In the genomic region with DNA sequence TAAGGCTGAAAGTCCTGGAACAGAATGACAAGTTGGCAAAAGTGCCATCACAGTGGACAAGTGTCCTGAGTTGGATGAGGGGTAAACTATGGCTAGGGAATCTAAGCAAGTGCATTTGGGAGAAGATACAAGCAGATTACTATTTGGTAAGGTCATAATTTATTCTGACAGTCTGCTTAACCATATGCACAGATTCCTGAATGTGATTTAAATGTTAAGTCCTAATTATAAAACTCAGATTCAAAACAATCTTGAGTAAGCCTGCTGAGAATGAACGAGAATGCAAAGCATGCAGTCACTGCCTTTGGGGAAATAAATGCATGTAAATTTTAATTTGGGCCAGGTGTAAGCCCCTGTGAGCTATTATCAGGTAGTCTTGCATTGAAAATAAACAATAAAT, we compare ENCODE assay signal across 25 mouse cellular contexts.
DNase-seq lines count a peak whose midpoint lies in the region; ATAC-seq and TF ChIP-seq lines count a peak whose summit lies in the region.
"Had no signal": no experiment of that assay in that cellular context is flagged by ENCODE, and none has a peak within 500 bp of the region (broad histone marks: within the 10 kb centered on the region; RNA-seq: fewer than 3 reads in every experiment).

No protein-coding gene starts in this region.

- H3K27ac ChIP-seq in forebrain, embryonic 14.5 days (ENCODE audit: low read depth, low read length): no peak overlapping the region
- no peak overlapping the region for H3K27ac ChIP-seq in forebrain, embryonic 11.5 days (ENCODE audit: low read depth, low read length)
- peak overlapping the region; percentile 7; the same call in 1 of the 2 replicates for H3K27ac ChIP-seq in left cerebral cortex, adult 2 months
- no peak overlapping the region for H3K27ac ChIP-seq in forebrain, postnatal 0 days (ENCODE audit: low read depth, low read length)
- H3K27ac ChIP-seq: gastrocnemius, adult 2 months; hindbrain, embryonic 12.5 days; hindbrain, embryonic 15.5 days had no signal

- intact Hi-C loops in left cerebral cortex, adult 2 months (cut with DNase I): no loop called here

- no peak overlapping the region for H3K4me3 ChIP-seq in forebrain, embryonic 14.5 days (ENCODE audit: low read depth, low read length)
- no peak overlapping the region for H3K4me3 ChIP-seq in forebrain, embryonic 11.5 days (ENCODE audit: low read depth, low read length)
- H3K4me3 ChIP-seq in left cerebral cortex, adult 2 months: no peak overlapping the region
- H3K4me3 ChIP-seq in forebrain, postnatal 0 days (ENCODE audit: low read depth, low read length): no peak overlapping the region
- H3K4me3 ChIP-seq: gastrocnemius, adult 2 months; hindbrain, embryonic 12.5 days; hindbrain, embryonic 15.5 days had no signal

- no peaks in the 10 kb centered on the region for H3K9me3 ChIP-seq in forebrain, embryonic 14.5 days (replicated peaks; ENCODE audit: control insufficient read depth, low read length)
- no peaks in the 10 kb centered on the region for H3K9me3 ChIP-seq in forebrain, embryonic 11.5 days (ENCODE audit: control insufficient read depth, low read length)
- H3K9me3 ChIP-seq in forebrain, postnatal 0 days (ENCODE audit: low read length): no peaks in the 10 kb centered on the region
- H3K9me3 ChIP-seq: G1E; hindbrain, embryonic 12.5 days; hindbrain, embryonic 15.5 days had no signal

- no peaks in the 10 kb centered on the region for H3K27me3 ChIP-seq in forebrain, embryonic 14.5 days (replicated peaks; ENCODE audit: control insufficient read depth, insufficient read depth, low read length)
- H3K27me3 ChIP-seq in forebrain, embryonic 11.5 days (ENCODE audit: control insufficient read depth, insufficient read depth, low read length): no peaks in the 10 kb centered on the region
- H3K27me3 ChIP-seq in forebrain, postnatal 0 days (ENCODE audit: insufficient read depth, low read length): no peaks in the 10 kb centered on the region
- H3K27me3 ChIP-seq: CH12.LX; hindbrain, embryonic 12.5 days; hindbrain, embryonic 15.5 days had no signal

- no peak overlapping the region for H3K9ac ChIP-seq in forebrain, embryonic 14.5 days (ENCODE audit: low read length)
- H3K9ac ChIP-seq in forebrain, embryonic 11.5 days (ENCODE audit: low read length): no peak overlapping the region
- no peak overlapping the region for H3K9ac ChIP-seq in forebrain, postnatal 0 days
- H3K9ac ChIP-seq: hindbrain, embryonic 12.5 days; hindbrain, embryonic 15.5 days had no signal

- DNase-seq in forebrain, embryonic 14.5 days (ENCODE audit: low spot score): peak; percentile 7
- DNase-seq in forebrain, embryonic 11.5 days (ENCODE audit: low spot score): no peak
- DNase-seq in left cerebral cortex, adult 2 months (ENCODE audit: extremely low spot score in 1 of 2, low spot score in 2 of 2): no peak
- DNase-seq in left cerebral cortex, adult 18-20 months (ENCODE audit: low spot score in 2 of 2): no peak
- peak; percentile 22 for DNase-seq in forebrain, postnatal 0 days
- no peak for DNase-seq in ovary, postnatal 36 days (ENCODE audit: low spot score)
- DNase-seq: adrenal gland, postnatal 10 days; adrenal gland, postnatal 36 days; B cell, adult 2 months; cerebellum, adult 11-12 months; cerebellum, adult 8-10 months; cerebellum, postnatal 10 days; cerebellum, postnatal 36 days; embryo, embryonic 11 days; gastrocnemius, adult 2 months; gastrocnemius, postnatal 14 days; heart, adult 11 months; kidney, adult 2 months had no signal

- H3K36me3 ChIP-seq in forebrain, embryonic 14.5 days (ENCODE audit: control insufficient read depth, insufficient read depth, low read length): no peaks in the 10 kb centered on the region
- H3K36me3 ChIP-seq in forebrain, embryonic 11.5 days (ENCODE audit: control insufficient read depth, insufficient read depth, low read length): no peaks in the 10 kb centered on the region
- no peaks in the 10 kb centered on the region for H3K36me3 ChIP-seq in forebrain, postnatal 0 days (ENCODE audit: insufficient read depth)
- H3K36me3 ChIP-seq: G1E; hindbrain, embryonic 12.5 days; hindbrain, embryonic 15.5 days had no signal

- no peaks in the 10 kb centered on the region for H3K4me1 ChIP-seq in forebrain, embryonic 14.5 days (ENCODE audit: control insufficient read depth, insufficient read depth, low read length)
- H3K4me1 ChIP-seq in forebrain, embryonic 11.5 days (replicated peaks; ENCODE audit: control insufficient read depth, insufficient read depth, low read length): no peaks in the 10 kb centered on the region
- H3K4me1 ChIP-seq in forebrain, postnatal 0 days (ENCODE audit: insufficient read depth): no peaks in the 10 kb centered on the region
- H3K4me1 ChIP-seq: hindbrain, embryonic 12.5 days; hindbrain, embryonic 15.5 days had no signal

- no peak for ATAC-seq in forebrain, embryonic 14.5 days
- no peak for ATAC-seq in forebrain, embryonic 11.5 days (replicated peaks; ENCODE audit: low FRiP score)
- ATAC-seq in forebrain, postnatal 0 days: peak; percentile 74
- ATAC-seq: intestine, postnatal 0 days; Patski had no signal

- H3K4me2 ChIP-seq in forebrain, embryonic 14.5 days (ENCODE audit: low read length): no peak overlapping the region
- H3K4me2 ChIP-seq in forebrain, embryonic 11.5 days (ENCODE audit: low read depth, low read length, severe bottlenecking): no peak overlapping the region
- H3K4me2 ChIP-seq in forebrain, postnatal 0 days (ENCODE audit: low read depth): no peak overlapping the region
- H3K4me2 ChIP-seq: heart, embryonic 11.5 days; hindbrain, embryonic 12.5 days; hindbrain, embryonic 15.5 days had no signal

- 35% methylated on average over 1 of the region's 1 CpGs for WGBS in forebrain, embryonic 14.5 days
- 64% methylated on average over 1 of the region's 1 CpGs for WGBS in forebrain, embryonic 11.5 days
- WGBS in forebrain, postnatal 0 days: 19% methylated on average over 1 of the region's 1 CpGs

- TF ChIP-seq CTCF in left cerebral cortex, adult 2 months (IDR thresholded peaks at IDR 0.05): no peak
- no peak for TF ChIP-seq CTCF in forebrain, postnatal 0 days (IDR thresholded peaks at IDR 0.05; ENCODE audit: low read depth)

Comparison
In these comparisons a context has a peak if more than half of its experiments do, and no peak if none do; other contexts are left out.
1. DNase-seq: peak in forebrain, embryonic 14.5 days (single experiment) and forebrain, postnatal 0 days (single experiment); none in forebrain, embryonic 11.5 days (single experiment), left cerebral cortex, adult 2 months (0 of 2), left cerebral cortex, adult 18-20 months (0 of 2) and ovary, postnatal 36 days (single experiment).